In the genomic region with DNA sequence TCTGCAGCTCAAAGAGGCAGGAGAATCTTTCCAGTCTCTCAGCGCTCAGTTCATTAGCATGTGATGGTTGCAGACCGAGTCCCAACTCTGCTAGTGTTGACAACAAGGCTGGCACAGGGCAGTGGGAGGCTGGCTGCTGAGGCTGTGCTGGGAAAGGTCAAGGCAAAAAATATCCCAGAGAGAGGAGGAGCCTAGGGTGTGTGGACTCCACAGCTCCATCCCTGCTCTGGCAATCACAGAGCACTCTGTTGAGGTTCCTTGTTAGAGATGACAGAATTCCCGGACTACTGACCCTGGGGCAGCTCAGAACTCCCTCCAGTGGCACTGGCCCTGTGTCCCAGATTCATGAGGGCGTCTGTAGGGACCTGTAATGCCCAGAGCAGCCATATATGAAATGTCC, we compare ENCODE assay signal across 14 mouse cellular contexts. TPM values are rescaled to one million over a fixed set of nuclear protein-coding genes. Genes with fewer than 3 reads are reported as not detected.
A peak's percentile ranks its signal among the peaks of the same experiment; 100 is the strongest.
DNase-seq lines count a peak whose midpoint lies in the region; ATAC-seq and TF ChIP-seq lines count a peak whose summit lies in the region.
"Had no signal": no experiment of that assay in that cellular context is flagged by ENCODE, and none has a peak within 500 bp of the region (broad histone marks: within the 10 kb centered on the region; RNA-seq: fewer than 3 reads in every experiment).

No protein-coding gene starts in this region.

- H3K4me1 ChIP-seq in forebrain, embryonic 12.5 days: peaks cover 13% of the 10 kb centered on the region
- H3K4me1 ChIP-seq in forebrain, embryonic 15.5 days: peaks cover 3% of the 10 kb centered on the region; the same call in 1 of the 2 replicates
- peaks cover 14% of the 10 kb centered on the region for H3K4me1 ChIP-seq in heart, embryonic 15.5 days (replicated peaks)
- no peaks in the 10 kb centered on the region for H3K4me1 ChIP-seq in kidney, adult 2 months (ENCODE audit: control insufficient read depth, insufficient read depth, low read length)

- intact Hi-C loops in left cerebral cortex, adult 2 months (cut with DNase I): no loop called here
- intact Hi-C loops in left cerebral cortex, postnatal 10 days (cut with DNase I): no loop called here

- no peak; the same call in 1 of the 2 replicates for TF ChIP-seq CTCF in left cerebral cortex, adult 2 months (IDR thresholded peaks at IDR 0.05)
- TF ChIP-seq CTCF in kidney, adult 2 months (conservative IDR thresholded peaks at IDR 0.05; ENCODE audit: insufficient read depth, insufficient read length, low read depth, low read length): no peak

- H3K9ac ChIP-seq in forebrain, embryonic 12.5 days: no peak overlapping the region
- H3K9ac ChIP-seq in forebrain, embryonic 15.5 days (replicated peaks): no peak overlapping the region
- no peak overlapping the region for H3K9ac ChIP-seq in heart, embryonic 15.5 days
- H3K9ac ChIP-seq: liver, postnatal 0 days had no signal

- WGBS in forebrain, embryonic 12.5 days: 69% methylated on average over 4 of the region's 4 CpGs
- 75% methylated on average over 4 of the region's 4 CpGs for WGBS in forebrain, embryonic 15.5 days
- WGBS in heart, embryonic 15.5 days: 50% methylated on average over 4 of the region's 4 CpGs
- WGBS in kidney, adult 2 months: 87% methylated on average over 4 of the region's 4 CpGs

- peak in 1 of 2 experiments; percentile 46 for DNase-seq in left cerebral cortex, adult 2 months (ENCODE audit: extremely low spot score in 1 of 2, low spot score in 2 of 2)
- DNase-seq in left cerebral cortex, postnatal 10 days (ENCODE audit: extremely low spot score in 1 of 2, low spot score in 2 of 2): no peak
- DNase-seq in lung, postnatal 10 days: no peak
- DNase-seq in embryo, embryonic 9.5 days (ENCODE audit: extremely low spot score): no peak
- no peak for DNase-seq in kidney, adult 2 months
- DNase-seq: kidney, postnatal 36 days; liver, postnatal 0 days had no signal

- H3K4me2 ChIP-seq in forebrain, embryonic 12.5 days: no peak overlapping the region
- no peak overlapping the region for H3K4me2 ChIP-seq in forebrain, embryonic 15.5 days (replicated peaks)
- H3K4me2 ChIP-seq in heart, embryonic 15.5 days: no peak overlapping the region

- H3K4me3 ChIP-seq in forebrain, embryonic 12.5 days (replicated peaks): no peak overlapping the region
- H3K4me3 ChIP-seq in forebrain, embryonic 15.5 days: no peak overlapping the region
- no peak overlapping the region for H3K4me3 ChIP-seq in left cerebral cortex, adult 2 months
- no peak overlapping the region for H3K4me3 ChIP-seq in heart, embryonic 15.5 days
- H3K4me3 ChIP-seq in kidney, adult 2 months (ENCODE audit: insufficient read depth, low read depth, low read length): no peak overlapping the region

- 0 out of 2 replicates have a peak overlapping the region, but pooled peaks have one; percentile 31 for H3K27ac ChIP-seq in forebrain, embryonic 12.5 days
- no peak overlapping the region for H3K27ac ChIP-seq in forebrain, embryonic 15.5 days (replicated peaks)
- H3K27ac ChIP-seq in left cerebral cortex, adult 2 months: peak overlapping the region; percentile 74
- peak overlapping the region; percentile 56 for H3K27ac ChIP-seq in heart, embryonic 15.5 days
- H3K27ac ChIP-seq in kidney, adult 2 months (ENCODE audit: insufficient read depth, low read depth, low read length): no peak overlapping the region

- H3K27me3 ChIP-seq in forebrain, embryonic 12.5 days: no peaks in the 10 kb centered on the region
- no peaks in the 10 kb centered on the region for H3K27me3 ChIP-seq in forebrain, embryonic 15.5 days
- no peaks in the 10 kb centered on the region for H3K27me3 ChIP-seq in heart, embryonic 15.5 days
- no peaks in the 10 kb centered on the region for H3K27me3 ChIP-seq in kidney, adult 2 months (replicated peaks; ENCODE audit: control insufficient read depth, insufficient read depth, low read length)

- no peak for TF ChIP-seq POLR2A in kidney, adult 2 months (IDR thresholded peaks at IDR 0.05; ENCODE audit: low read depth, low read length)

- no peaks in the 10 kb centered on the region for H3K9me3 ChIP-seq in forebrain, embryonic 12.5 days
- no peaks in the 10 kb centered on the region for H3K9me3 ChIP-seq in forebrain, embryonic 15.5 days
- no peaks in the 10 kb centered on the region for H3K9me3 ChIP-seq in heart, embryonic 15.5 days (replicated peaks)

- no peak for ATAC-seq in forebrain, embryonic 12.5 days (ENCODE audit: low FRiP score)
- no peak for ATAC-seq in forebrain, embryonic 15.5 days (replicated peaks)
- ATAC-seq in heart, embryonic 15.5 days (replicated peaks; ENCODE audit: insufficient number of reproducible peaks, insufficient read depth, low FRiP score, low read depth): peak; percentile 75
- ATAC-seq: CD4-positive, CD25-positive, alpha-beta regulatory T cell, adult 4 months; inflammation-experienced regulatory T-cells, adult 6 months; liver, postnatal 0 days had no signal

- peaks cover 99% of the 10 kb centered on the region for H3K36me3 ChIP-seq in forebrain, embryonic 12.5 days (replicated peaks)
- H3K36me3 ChIP-seq in forebrain, embryonic 15.5 days: peaks cover 93% of the 10 kb centered on the region
- peaks cover 76% of the 10 kb centered on the region for H3K36me3 ChIP-seq in heart, embryonic 15.5 days
- no peaks in the 10 kb centered on the region for H3K36me3 ChIP-seq in kidney, adult 2 months (ENCODE audit: control insufficient read depth, insufficient read depth, low read length)

RNA-seq across cellular contexts. Expression of a gene that starts 23.0 kb away (rescaled TPM):
- 330 and 331 TPM in 2 replicates for polyA plus RNA-seq in forebrain, embryonic 12.5 days (2016; fragmentation: Nextera tagmentation; extraction: Ambion mirVana)
- 375 and 409 TPM in 2 replicates for polyA plus RNA-seq in forebrain, embryonic 15.5 days (2015; fragmentation: Nextera tagmentation; extraction: Ambion mirVana)
- 100 to 1,000 TPM; 645 to 696 TPM for total RNA-seq in left cerebral cortex, adult 2 months (2021)
- total RNA-seq in left cerebral cortex, postnatal 10 days (2021): 100 to 1,000 TPM; 667 to 674 TPM
- polyA plus RNA-seq in heart, embryonic 15.5 days (2015; fragmentation: Nextera tagmentation; extraction: Ambion mirVana): 37.6 and 62.0 TPM in 2 replicates
- 38.8 and 48.0 TPM in 2 replicates for polyA plus RNA-seq in kidney, adult 2 months (2012; rRNA removed)

RNA-seq across cellular contexts. Expression of a gene that starts 59.0 kb away (rescaled TPM):
- not detected in 2 replicates for polyA plus RNA-seq in forebrain, embryonic 12.5 days (2016; fragmentation: Nextera tagmentation; extraction: Ambion mirVana)
- polyA plus RNA-seq in forebrain, embryonic 15.5 days (2015; fragmentation: Nextera tagmentation; extraction: Ambion mirVana): 0.14 and 0.36 TPM in 2 replicates
- not detected for total RNA-seq in left cerebral cortex, adult 2 months (2021)
- not detected for total RNA-seq in left cerebral cortex, postnatal 10 days (2021)
- polyA plus RNA-seq in heart, embryonic 15.5 days (2015; fragmentation: Nextera tagmentation; extraction: Ambion mirVana): not detected in 2 replicates
- polyA plus RNA-seq in kidney, adult 2 months (2012; rRNA removed): 0.17 and 0.52 TPM in 2 replicates
- total RNA-seq: left cerebral cortex, postnatal 36 days had no signal
- polyA plus RNA-seq: CD4-positive, CD25-positive, alpha-beta regulatory T cell, adult 4 months; inflammation-experienced regulatory T-cells, adult 6 months; liver, postnatal 0 days; stomach, embryonic 14.5 days had no signal

Comparison
In these comparisons a context has a peak if more than half of its experiments do, and no peak if none do; other contexts are left out.
1. H3K27ac ChIP-seq: peak in forebrain, embryonic 12.5 days (single experiment), left cerebral cortex, adult 2 months (single experiment) and heart, embryonic 15.5 days (single experiment); none in forebrain, embryonic 15.5 days (single experiment) and kidney, adult 2 months (single experiment).